Mouse (Mus musculus): ENCODE data around the gene Mymk. TPM values are rescaled to one million over a fixed set of nuclear protein-coding genes. Genes with fewer than 3 reads are reported as not detected.

The Mymk gene
- total RNA-seq, 2 experiments from 2014 or later, result 2.0 to 5.7 TPM

DNA sequence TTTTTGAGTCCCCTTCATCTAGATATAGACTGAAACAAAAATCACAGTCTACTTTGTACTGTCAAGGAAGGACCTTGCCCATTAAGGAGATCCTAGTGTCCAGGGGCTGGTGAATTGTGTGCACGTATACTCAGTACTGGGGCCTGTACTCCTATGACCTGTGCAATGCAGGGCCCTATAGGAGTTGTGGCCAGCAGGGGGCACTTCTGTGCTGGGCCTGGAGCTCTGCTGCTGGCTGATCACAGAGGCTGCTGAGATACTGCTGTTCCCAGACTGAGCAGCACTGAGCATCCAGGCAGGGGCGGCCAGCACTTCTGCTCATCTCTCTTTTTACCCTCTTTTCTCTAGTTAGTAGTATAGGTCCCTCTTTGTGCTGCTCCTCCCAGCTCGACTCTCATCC lies 28.5 kb downstream of the Mymk start:
- intact Hi-C loops (cut with DNase I), result loop anchor here (1.0 to 5.0 kb wide), 2 partner anchors 79 to 194 kb away; no protein-coding TSS in a partner anchor
- peak; percentile 78 to 85 for DNase-seq

DNA sequence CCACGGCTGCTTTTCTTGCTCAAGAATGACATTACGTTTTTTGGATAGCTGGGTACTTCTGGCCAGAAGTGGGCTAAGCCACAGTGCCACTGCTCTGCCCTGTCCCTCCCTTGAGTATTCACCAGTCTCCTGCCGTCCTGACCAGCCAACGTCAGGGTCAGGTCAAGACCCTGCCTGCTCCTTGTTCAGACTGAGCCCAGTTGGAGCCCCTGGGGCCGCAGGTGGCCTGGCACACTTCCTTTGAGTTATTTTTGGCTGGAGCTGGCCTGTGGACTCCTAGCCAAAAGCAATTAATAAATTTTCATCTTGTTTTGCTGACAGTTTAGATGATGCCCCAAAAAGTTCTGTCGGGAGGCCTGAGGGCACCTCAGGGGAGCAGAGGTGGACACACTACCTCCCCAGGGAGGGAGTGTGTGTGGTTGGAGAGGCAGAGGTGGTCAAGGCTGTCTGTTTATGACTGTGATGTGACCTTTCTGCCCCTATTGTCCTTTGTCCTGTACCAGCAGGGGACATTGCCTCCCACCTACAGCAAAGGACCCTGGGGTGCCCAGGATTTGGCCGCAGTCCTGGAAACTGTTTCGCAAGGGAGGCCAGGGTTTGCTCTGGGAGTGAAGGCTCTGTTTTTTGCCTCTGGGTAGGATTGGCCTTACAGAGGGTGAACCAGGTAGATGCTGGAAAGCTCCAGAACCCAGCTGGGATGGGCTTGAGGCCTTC lies 29.7 kb downstream of the Mymk start:
- no peak for DNase-seq
- intact Hi-C loops (cut with DNase I), result loop anchor here (5.0 kb wide), 1 partner anchor 80 kb away; no protein-coding TSS in a partner anchor

- DNase-seq, result no peak
- intact Hi-C loops (cut with DNase I), result loop anchor here (5.0 to 10.0 kb wide), 2 partner anchors 192 to 394 kb away; no protein-coding TSS in a partner anchor
Measured at GRCm38 (mm10) chr2:27039286-27039685, 32.7 kb downstream of the Mymk start.

- peak in 1 of 2 experiments; percentile 56 for DNase-seq
- intact Hi-C loops (cut with DNase I), result loop anchor here (5.0 to 10.0 kb wide), 2 partner anchors 191 to 394 kb away; no protein-coding TSS in a partner anchor
Measured at GRCm38 (mm10) chr2:27038596-27038995, 33.4 kb downstream of the Mymk start.

- no peak for DNase-seq
- intact Hi-C loops (cut with DNase I), result loop anchor here (2.0 to 10.0 kb wide), 3 partner anchors 18 to 392 kb away; no protein-coding TSS in a partner anchor
Measured at GRCm38 (mm10) chr2:27037008-27037407, 35.0 kb downstream of the Mymk start.

- DNase-seq, result no peak
- intact Hi-C loops (cut with DNase I), result loop anchor here (2.0 to 10.0 kb wide), 3 partner anchors 17 to 391 kb away; no protein-coding TSS in a partner anchor
Measured at GRCm38 (mm10) chr2:27036003-27036402, 36.0 kb downstream of the Mymk start.

GRCm38 (mm10) chr2:27032361-27032760 lies 39.6 kb downstream of the Mymk start:
- DNase-seq, result no peak
- intact Hi-C loops (cut with DNase I), result loop anchor here (10.0 kb wide), 1 partner anchor 388 kb away; no protein-coding TSS in a partner anchor

DNA sequence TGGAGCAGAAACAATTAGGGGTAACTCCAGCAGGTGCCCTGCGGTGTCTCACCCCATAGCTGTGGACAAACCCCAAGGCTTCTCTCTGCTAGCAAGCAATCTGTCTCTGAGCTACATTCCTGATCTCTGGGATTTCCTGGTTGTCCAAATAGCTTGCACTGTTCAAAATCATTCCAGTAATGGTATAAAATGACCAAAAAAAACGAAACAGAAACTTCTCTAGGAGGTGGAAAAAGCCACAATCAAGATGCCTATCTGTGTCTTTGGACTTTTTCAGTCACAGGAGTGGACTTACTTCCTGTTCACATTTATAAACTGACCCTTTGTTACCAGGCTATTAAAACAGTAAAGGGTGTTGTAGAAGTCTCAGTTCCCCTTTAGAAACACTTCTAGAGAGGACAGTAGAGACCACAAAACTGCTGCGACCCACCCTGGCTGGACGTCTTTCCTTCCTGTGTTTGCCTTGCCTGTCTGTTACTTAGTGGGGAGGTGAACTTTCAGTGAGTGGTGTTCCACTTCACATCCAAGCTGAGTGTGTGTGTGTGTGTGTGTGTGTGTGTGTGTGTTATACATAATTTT lies 43.5 kb downstream of the Mymk start:
- no peak for DNase-seq

GRCm38 (mm10) chr2:27027618-27028436 lies 44.2 kb downstream of the Mymk start, which contains the start of gene Slc2a6:
Slc2a6 (minus strand) TSS chr2:27027998.
- intact Hi-C loops (cut with DNase I), result no loop called here
- peak; percentile 73 to 82 for DNase-seq

More for the DNA sequence above, 43.5 kb downstream of the Mymk start:
- intact Hi-C loops (cut with DNase I), result no loop called here

DNA sequence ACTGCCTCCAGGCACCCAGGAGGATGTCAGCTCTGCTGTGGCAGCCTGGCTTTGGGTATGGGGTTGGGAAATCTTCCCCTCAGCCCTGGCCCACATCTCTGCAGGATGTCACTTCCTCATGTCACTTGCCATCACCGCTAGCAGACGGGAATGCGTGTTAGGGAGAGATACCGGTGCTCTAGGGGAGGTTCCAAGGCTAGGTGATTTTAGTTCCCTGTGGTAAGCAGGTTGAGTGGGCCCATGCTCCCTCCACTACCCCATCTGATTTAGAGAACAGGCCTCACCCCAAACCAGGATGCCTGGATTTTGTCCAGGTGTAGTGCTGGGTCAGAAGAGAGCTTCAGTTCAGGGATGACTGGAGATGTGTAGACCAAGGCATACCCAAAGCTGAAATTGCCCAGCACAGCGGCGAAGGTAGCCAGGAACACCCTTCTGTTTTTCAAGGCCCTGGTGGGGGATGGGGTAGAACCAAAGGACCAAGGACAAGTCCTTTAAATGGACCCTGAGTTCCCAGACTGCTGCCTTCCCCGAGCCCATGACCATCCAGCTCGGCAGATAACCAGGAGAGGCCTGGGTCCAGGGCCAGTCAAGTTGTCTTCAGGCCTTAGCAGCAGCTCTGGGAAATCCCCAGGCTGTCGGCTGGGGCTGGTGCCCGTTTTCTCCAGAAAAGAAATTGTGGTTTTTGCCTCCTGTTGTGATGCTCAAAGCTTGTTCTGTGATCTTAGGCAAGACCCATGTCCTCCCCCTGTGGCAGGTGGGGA lies 44.9 kb downstream of the Mymk start:
- DNase-seq, result no peak
- intact Hi-C loops (cut with DNase I), result no loop called here

- DNase-seq, result no peak
- intact Hi-C loops (cut with DNase I), result no loop called here
Measured at GRCm38 (mm10) chr2:27026332-27026731, 45.6 kb downstream of the Mymk start.

DNA sequence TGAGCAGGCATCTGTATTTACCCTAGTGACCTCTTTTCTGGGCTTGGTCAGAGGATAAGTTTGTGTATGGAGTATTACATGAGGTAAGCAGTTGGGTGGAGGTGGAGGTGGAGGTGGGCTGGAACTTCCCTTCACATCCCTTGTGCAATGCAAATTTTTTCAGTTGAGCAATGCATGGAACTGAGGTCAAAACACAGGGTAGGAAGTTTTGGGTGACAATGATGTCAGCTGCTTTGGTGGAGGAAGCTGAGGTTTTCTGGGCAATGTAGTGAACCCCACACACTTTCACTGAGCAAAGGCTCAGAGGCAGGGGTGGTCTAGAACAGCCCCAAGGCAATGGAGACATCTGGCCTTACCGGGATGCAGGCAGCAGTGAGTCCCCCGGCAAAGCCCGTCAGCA lies 46.4 kb downstream of the Mymk start:
- intact Hi-C loops (cut with DNase I), result no loop called here
- DNase-seq, result no peak

GRCm38 (mm10) chr2:27024136-27024535 lies 47.8 kb downstream of the Mymk start:
- intact Hi-C loops (cut with DNase I), result no loop called here
- DNase-seq, result no peak

GRCm38 (mm10) chr2:27022612-27023011 lies 49.4 kb downstream of the Mymk start:
- no peak for DNase-seq
- intact Hi-C loops (cut with DNase I), result no loop called here

DNA sequence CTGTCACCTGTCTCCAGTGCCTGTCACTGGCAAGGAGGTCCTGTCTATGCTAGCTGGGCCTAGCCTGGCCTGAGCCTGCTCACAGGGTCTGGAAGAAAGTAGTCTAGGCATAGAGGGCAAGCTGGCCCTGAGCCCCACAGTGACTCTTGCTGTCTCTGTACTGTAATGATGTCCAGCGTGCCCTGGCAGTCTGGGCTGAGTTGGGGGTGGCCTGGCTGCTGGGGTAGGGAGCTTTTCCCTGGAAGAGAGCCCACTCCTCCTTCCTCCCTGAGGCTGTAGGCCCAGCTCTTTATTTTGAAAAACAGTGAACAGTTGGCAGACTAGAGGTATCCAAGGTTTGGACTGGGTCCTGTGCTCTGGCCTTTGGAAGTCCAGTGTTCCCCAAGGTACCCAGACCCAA lies 50.9 kb downstream of the Mymk start:
- DNase-seq, result no peak
- intact Hi-C loops (cut with DNase I), result no loop called here

DNA sequence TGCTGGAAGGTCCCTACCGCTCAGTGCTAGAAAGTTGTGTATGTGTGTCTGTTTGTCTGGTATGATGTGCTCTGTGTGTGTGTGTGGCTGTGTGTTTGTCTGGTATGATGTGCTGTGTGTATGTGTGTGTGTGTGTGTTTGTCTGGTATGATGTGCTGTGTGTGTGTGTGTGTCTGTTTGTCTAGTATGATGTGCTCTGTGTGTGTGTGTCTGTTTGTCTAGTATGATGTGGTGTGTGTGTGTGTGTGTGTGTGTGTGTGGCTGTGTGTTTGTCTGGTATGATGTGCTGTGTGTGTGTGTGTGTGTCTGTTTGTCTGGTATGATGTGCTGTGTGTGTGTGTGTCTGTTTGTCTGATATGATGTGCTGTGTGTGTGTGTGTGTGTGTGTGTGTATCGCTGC lies 52.4 kb downstream of the Mymk start:
- intact Hi-C loops (cut with DNase I), result loop anchor here (2.0 kb wide), 1 partner anchor 17 kb away; no protein-coding TSS in a partner anchor
- no peak for DNase-seq

GRCm38 (mm10) chr2:27017802-27018201 lies 54.2 kb downstream of the Mymk start:
- intact Hi-C loops (cut with DNase I), result loop anchor here (2.0 kb wide), 1 partner anchor 19 kb away; no protein-coding TSS in a partner anchor
- DNase-seq, result peak; percentile 54 to 58
